Mouse (Mus musculus) heart, embryonic 10.5 days (tissue): ENCODE measurements at regions not wholly inside any gene's neighbourhood (a gene's known extent, or its start where the extent isn't known, plus 50 kb on each side); places are given as distances from the start of the nearest gene placed in this dataset.

Experiments
- DNase-seq: peaks from one replicate; pipeline ENCODE4 v3.0.0-alpha.2; 2017; ENCODE audit warnings: low spot score
- H3K27ac ChIP-seq: fragments of 300-500 bp; sonication (generic); 2 replicates; pipeline ENCODE4 v1.5.1; 2016; ENCODE audit warnings: mild to moderate bottlenecking
- H3K27me3 ChIP-seq: fragments of 300-500 bp; sonication (generic); 2 replicates; pipeline ENCODE4 v1.6.1; 2016; ENCODE audit warnings: mild to moderate bottlenecking; ENCODE audit not compliant: poor library complexity, insufficient read depth, severe bottlenecking
- H3K36me3 ChIP-seq: fragments of 300-500 bp; sonication (generic); 2 replicates; pipeline ENCODE4 v1.6.1; 2016; ENCODE audit warnings: mild to moderate bottlenecking, moderate library complexity
- H3K4me1 ChIP-seq: fragments of 300-500 bp; sonication (generic); 2 replicates; pipeline ENCODE4 v1.6.1; 2016; ENCODE audit warnings: mild to moderate bottlenecking
- H3K4me3 ChIP-seq: fragments of 300-500 bp; sonication (generic); 2 replicates; pipeline ENCODE4 v1.5.1; 2016; ENCODE audit warnings: mild to moderate bottlenecking, moderate library complexity
- H3K9me3 ChIP-seq: fragments of 300-500 bp; sonication (generic); 2 replicates; pipeline ENCODE4 v1.6.1; 2016; ENCODE audit warnings: mild to moderate bottlenecking, moderate library complexity
- WGBS: fragments of 180-500 bp; shearing (Covaris S2); methylation state at CpG from one replicate; pipeline ENCODE4 v1.1.7; 2016; 5-methylcytosine and 5-hydroxymethylcytosine counted together

DNA sequence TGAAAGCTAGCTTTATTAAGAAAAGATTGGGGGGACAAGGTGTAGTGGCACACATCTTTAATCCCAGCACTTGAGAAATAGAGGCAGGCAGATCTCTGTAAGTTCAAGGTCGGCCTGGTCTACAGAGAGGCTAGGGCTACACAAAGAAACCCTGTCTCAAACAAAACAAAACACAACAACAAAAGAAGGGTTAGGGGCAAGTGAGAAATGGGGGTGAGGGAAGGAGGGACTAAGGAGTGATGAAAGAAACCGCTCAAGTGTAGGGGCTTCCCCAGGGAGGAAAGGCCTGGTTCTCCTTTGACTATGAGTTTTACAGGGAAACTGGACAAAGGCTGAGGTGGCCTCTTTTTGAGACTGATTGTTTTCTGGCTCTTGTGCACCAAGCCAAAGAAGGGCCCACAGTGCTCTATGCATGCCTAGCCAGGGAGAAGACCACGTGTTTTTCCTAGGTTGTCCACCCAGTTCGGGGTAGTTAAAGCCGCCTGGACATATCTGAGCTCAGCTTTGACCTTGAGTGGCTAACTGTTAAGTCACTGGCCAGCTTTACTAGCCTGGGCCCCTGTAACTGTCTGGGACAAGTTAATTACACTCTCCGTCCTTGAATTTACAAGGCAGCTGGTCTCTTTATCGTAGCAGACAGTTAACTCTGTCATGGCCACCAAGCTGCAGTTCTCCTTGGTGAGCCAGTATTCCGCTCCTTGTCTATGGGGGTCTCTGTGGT is 90.2 kb upstream of the Armc2 start:
- 51% methylated on average over 8 of the region's 8 CpGs for WGBS
- H3K27me3 ChIP-seq: no peaks in the 10 kb centered on the region
- no peak for DNase-seq
- no peak overlapping the region for H3K4me3 ChIP-seq
- H3K9me3 ChIP-seq: no peaks in the 10 kb centered on the region
- H3K4me1 ChIP-seq: peaks cover 22% of the 10 kb centered on the region
- no peaks in the 10 kb centered on the region for H3K36me3 ChIP-seq
- H3K27ac ChIP-seq: peak overlapping the region; percentile 57

DNA sequence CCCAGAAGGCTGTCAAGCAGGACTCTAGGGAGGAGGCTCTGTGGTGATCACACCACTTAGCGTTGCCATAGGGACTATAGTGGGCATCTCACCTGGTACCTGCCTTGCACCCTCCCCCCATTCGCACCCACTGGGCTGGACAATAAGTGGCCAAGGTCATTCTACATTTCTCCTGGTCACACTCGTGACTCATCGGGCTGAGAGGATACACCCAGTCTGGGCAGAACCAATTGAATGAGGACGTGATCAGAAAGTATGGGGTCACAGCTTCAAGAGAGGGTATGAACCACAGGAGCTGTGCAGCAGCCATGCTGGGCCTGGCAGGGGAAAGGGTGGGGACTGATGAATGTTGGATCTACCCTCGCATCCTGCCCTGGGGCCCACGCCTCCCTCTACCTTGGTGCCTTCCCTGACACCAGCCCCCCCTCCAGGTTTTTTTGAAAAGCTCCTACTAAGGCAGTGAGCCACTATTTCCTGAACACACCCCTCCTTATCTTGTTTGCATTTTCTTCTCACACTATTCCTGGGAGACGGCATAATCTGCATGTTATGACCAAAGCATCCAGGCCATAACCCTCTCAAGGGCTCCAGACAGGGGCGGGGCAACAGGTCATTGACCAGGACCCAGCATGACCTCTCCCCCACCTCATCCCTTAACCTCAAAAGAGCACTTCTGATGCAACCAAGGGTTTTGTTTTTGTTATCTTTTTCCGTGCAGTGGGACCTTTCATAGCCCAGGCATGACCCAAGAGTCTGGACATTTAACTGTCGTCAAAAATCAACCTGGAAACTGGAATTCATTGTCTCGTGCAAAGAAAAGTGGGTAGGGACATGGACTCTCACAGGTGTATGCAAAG is 89.4 kb upstream of the Armc2 start:
- peak overlapping the region; percentile 57; the same call in 1 of the 2 replicates for H3K27ac ChIP-seq
- 69% methylated on average over 12 of the region's 12 CpGs for WGBS

DNA sequence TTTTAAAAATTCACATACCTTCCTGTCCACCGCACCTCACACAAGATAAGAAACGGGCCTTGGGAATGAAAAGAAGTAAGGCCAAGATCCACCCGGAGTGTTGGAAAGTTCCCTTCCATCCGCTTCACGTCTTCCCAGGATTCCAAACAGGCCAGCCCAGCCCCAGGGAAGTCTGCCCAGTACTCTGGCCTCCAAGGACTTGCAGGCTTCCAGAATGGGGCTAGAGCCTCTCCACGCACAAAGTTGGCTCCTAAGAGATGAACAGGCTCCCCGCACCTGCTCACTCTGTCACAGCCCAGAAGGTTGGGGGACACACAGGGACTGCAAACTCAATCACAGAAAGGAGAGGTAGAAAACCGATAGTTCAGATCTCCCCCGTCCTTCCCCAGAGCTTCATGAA is 88.4 kb upstream of the Armc2 start:
- Histone ChIP-seq H3K36me3 (no peaks in the 10 kb centered on the region), H3K27me3 (no peaks in the 10 kb centered on the region), H3K27ac (no peak overlapping the region), H3K9me3 (no peaks in the 10 kb centered on the region), H3K4me3 (no peak overlapping the region), H3K4me1 (peaks cover 28% of the 10 kb centered on the region)
- DNase-seq: no peak
- 82% methylated on average over 9 of the region's 9 CpGs for WGBS

More for the DNA sequence above, 89.4 kb upstream of the Armc2 start:
- Histone ChIP-seq H3K9me3 (no peaks in the 10 kb centered on the region), H3K27me3 (no peaks in the 10 kb centered on the region), H3K36me3 (no peaks in the 10 kb centered on the region), H3K4me1 (peaks cover 22% of the 10 kb centered on the region), H3K4me3 (no peak overlapping the region)
- DNase-seq: no peak

DNA sequence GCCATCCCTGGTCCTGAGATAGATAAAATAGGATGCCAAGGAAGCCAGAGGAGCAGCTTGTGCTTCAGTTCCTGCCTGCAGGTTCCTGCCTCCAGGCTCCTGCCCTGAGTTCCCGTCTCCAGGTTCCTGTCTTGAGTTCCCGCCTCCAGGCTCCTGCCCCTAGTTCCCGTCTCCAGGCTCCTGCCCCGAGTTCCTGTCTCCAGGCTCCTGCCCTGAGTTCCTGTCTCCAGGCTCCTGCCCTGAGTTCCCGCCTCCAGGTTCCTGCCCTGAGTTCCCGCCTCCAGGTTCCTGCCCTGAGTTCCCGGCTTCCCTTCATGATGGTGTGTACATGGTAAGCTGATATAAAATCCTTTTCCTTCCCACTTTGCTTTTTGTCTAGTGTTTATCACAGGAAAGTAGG is 86.8 kb upstream of the Armc2 start:
- H3K27ac ChIP-seq: no peak overlapping the region
- H3K4me3 ChIP-seq: no peak overlapping the region
- DNase-seq: no peak
- H3K4me1 ChIP-seq: peaks cover 36% of the 10 kb centered on the region
- H3K36me3 ChIP-seq: no peaks in the 10 kb centered on the region
- WGBS: 85% methylated on average over 7 of the region's 7 CpGs
- H3K27me3 ChIP-seq: 0 out of 2 replicates have a peak, but pooled peaks cover 3% of the 10 kb centered on the region
- H3K9me3 ChIP-seq: no peaks in the 10 kb centered on the region

GRCm38 (mm10) chr10:42102320-42102719 is 84.1 kb upstream of the Armc2 start:
- no peak overlapping the region for H3K27ac ChIP-seq
- no peaks in the 10 kb centered on the region for H3K9me3 ChIP-seq
- H3K4me1 ChIP-seq: peaks cover 15% of the 10 kb centered on the region
- 85% methylated on average over 8 of the region's 8 CpGs for WGBS
- 0 out of 2 replicates have a peak, but pooled peaks cover 3% of the 10 kb centered on the region for H3K27me3 ChIP-seq
- no peaks in the 10 kb centered on the region for H3K36me3 ChIP-seq
- no peak overlapping the region for H3K4me3 ChIP-seq
- peak; percentile 61 for DNase-seq

- Histone ChIP-seq H3K4me3 (no peak overlapping the region), H3K36me3 (no peaks in the 10 kb centered on the region), H3K27me3 (0 out of 2 replicates have a peak, but pooled peaks cover 3% of the 10 kb centered on the region), H3K4me1 (peaks cover 15% of the 10 kb centered on the region), H3K27ac (no peak overlapping the region), H3K9me3 (no peaks in the 10 kb centered on the region)
- DNase-seq: peak; percentile 58
- WGBS: 82% methylated on average over 6 of the region's 6 CpGs
Observed at GRCm38 (mm10) chr10:42101096-42101495, 82.9 kb upstream of the Armc2 start.

GRCm38 (mm10) chr10:42096924-42097323 is 78.7 kb upstream of the Armc2 start:
- no peak for DNase-seq
- Histone ChIP-seq H3K36me3 (no peaks in the 10 kb centered on the region), H3K9me3 (no peaks in the 10 kb centered on the region), H3K27me3 (0 out of 2 replicates have a peak, but pooled peaks cover 3% of the 10 kb centered on the region), H3K4me1 (peaks cover 33% of the 10 kb centered on the region), H3K4me3 (no peak overlapping the region), H3K27ac (no peak overlapping the region)
- WGBS: 79% methylated on average over 6 of the region's 6 CpGs

- Histone ChIP-seq H3K9me3 (no peaks in the 10 kb centered on the region), H3K27ac (no peak overlapping the region), H3K4me1 (peaks cover 33% of the 10 kb centered on the region), H3K4me3 (no peak overlapping the region), H3K36me3 (no peaks in the 10 kb centered on the region), H3K27me3 (0 out of 2 replicates have a peak, but pooled peaks cover 3% of the 10 kb centered on the region)
- WGBS: 79% methylated on average over 10 of the region's 10 CpGs
- peak; percentile 66 for DNase-seq
Observed at GRCm38 (mm10) chr10:42095986-42096385, 77.7 kb upstream of the Armc2 start.

- H3K4me1 ChIP-seq: peaks cover 39% of the 10 kb centered on the region
- WGBS: 77% methylated on average over 24 of the region's 24 CpGs
Observed at GRCm38 (mm10) chr10:42094274-42095000, 76.2 kb upstream of the Armc2 start.

GRCm38 (mm10) chr10:42093176-42093759 is 75.0 kb upstream of the Armc2 start:
- H3K4me1 ChIP-seq: peaks cover 50% of the 10 kb centered on the region
- H3K4me3 ChIP-seq: no peak overlapping the region
- no peaks in the 10 kb centered on the region for H3K9me3 ChIP-seq
- DNase-seq: no peak
- H3K27me3 ChIP-seq: no peaks in the 10 kb centered on the region
- 82% methylated on average over 8 of the region's 8 CpGs for WGBS
- no peaks in the 10 kb centered on the region for H3K36me3 ChIP-seq
- no peak overlapping the region for H3K27ac ChIP-seq

More at GRCm38 (mm10) chr10:42094274-42095000, 76.2 kb upstream of the Armc2 start:
- H3K36me3 ChIP-seq: no peaks in the 10 kb centered on the region
- no peak overlapping the region for H3K4me3 ChIP-seq
- peak; percentile 33 for DNase-seq
- H3K9me3 ChIP-seq: no peaks in the 10 kb centered on the region
- H3K27me3 ChIP-seq: no peaks in the 10 kb centered on the region
- H3K27ac ChIP-seq: no peak overlapping the region

DNA sequence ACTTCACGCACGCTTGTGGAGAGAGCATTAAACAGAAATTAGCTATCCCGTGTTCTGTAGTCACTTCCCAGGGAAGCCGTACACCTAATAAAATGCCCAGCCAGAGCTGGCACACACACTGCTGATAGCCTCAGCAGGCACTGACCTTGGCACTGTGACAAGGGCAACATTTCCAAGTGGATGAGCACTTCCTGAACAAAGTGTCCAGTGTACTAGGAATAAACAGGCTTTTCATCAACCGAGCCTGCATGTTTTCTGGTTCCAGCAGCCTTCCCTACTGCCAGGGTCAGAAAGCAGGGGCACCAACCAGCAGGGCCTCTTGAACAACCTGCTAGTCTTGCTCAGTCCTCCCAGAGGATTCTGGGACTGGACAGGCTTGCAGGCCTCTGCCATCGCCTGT is 74.3 kb upstream of the Armc2 start:
- H3K36me3 ChIP-seq: no peaks in the 10 kb centered on the region
- H3K27me3 ChIP-seq: no peaks in the 10 kb centered on the region; the same call in 1 of the 2 replicates
- H3K4me3 ChIP-seq: no peak overlapping the region
- WGBS: 69% methylated on average over 6 of the region's 6 CpGs
- H3K27ac ChIP-seq: peak overlapping the region; percentile 65
- H3K4me1 ChIP-seq: peaks cover 53% of the 10 kb centered on the region
- no peak for DNase-seq
- no peaks in the 10 kb centered on the region for H3K9me3 ChIP-seq

- Histone ChIP-seq H3K9me3 (no peaks in the 10 kb centered on the region), H3K27ac (peak overlapping the region; percentile 65), H3K36me3 (no peaks in the 10 kb centered on the region), H3K4me1 (peaks cover 53% of the 10 kb centered on the region), H3K27me3 (no peaks in the 10 kb centered on the region; the same call in 1 of the 2 replicates), H3K4me3 (no peak overlapping the region)
- WGBS: 43% methylated on average over 11 of the region's 11 CpGs
- peak; percentile 75 for DNase-seq
Observed at GRCm38 (mm10) chr10:42091546-42092168, 73.4 kb upstream of the Armc2 start.
